Mouse (Mus musculus) ovary, postnatal 36 days (tissue): ENCODE data around the gene Olfm2.
A peak's percentile ranks its signal among the peaks of the same experiment; 100 is the strongest.
"Not testable (repeated sequence)": the region's sequence is repeated elsewhere in the genome, so short reads cannot be mapped to it uniquely, and the experiment has no call there.

ENCODE experiments used
- DNase-seq: peaks from one replicate; pipeline ENCODE4 v3.0.0; 2022; ENCODE audit warnings: low spot score, mixed read lengths

Gene Olfm2

DNA sequence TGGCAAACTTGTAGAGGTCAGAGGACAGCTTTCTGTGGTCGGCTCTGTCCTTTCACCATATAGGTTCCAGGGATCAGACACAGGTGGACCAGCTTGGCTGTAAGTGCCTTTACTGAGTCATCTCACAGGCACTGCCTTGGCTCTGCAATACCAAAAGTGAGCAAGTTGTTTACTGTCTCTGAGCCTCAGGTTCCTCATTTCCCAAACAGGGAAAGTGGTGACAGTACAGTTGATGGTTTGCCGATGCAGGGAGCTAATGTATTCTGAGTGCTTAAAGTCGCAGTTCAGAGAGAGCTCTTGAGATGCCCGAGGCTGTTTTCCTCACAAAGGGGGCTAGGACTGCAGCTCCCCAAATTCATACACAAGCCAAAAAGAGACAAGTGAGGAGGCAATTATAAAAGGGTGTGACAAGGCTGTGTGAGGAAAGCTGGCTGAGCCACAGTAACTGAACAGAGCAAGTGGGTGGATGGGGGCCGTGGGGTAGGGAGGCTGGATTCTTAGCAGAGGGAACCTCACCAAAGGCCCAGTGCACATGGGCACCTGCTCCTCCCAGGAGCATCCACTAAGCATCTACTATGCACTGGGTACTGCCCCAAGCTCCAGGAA lies 49.9 kb downstream of the Olfm2 start:
- no peak for DNase-seq

DNA sequence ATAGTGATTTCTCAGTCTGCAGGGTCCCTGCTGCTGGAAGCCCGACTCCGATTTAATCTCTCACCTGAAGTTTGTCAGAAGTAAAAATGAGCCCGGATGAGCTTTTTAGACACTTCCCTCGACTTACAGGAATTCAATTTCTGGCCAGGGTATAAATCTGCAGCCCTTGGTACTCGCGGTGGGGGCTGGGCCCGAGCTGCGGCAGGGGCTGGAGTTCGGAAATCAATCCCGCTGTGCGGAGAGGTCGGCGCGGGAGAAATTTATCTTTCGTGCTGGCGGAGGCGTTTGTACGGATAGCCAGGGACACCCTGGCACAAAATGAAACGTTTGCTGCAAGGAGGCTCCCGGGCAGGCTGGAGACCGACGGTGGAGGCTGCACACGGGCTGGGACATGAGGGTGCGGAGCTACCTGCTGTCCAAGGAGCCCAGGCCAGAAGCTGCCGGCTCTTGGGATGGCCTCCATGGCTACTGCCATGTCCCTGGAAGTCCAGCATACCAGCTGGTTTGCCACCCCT lies 51.4 kb downstream of the Olfm2 start:
- DNase-seq, result peak; percentile 20

DNA sequence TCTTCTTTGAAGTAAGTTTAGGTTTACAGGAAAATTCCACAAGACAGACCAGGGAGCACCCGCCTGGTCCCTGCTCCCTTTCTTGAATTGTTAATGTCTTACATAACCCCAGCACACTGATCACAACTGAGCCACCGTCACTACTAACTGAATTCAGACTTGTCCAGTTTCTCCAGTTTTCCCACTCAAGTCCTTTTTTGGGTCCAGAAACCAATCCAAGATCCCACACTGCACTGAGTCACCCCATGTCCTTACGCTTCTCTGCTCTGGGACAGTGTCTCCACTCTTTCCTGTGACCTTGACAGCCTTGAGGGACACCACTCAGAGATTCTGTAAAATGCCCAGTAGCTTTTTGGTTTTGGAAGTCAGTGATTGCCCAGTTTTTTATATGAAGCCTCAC lies 53.3 kb downstream of the Olfm2 start:
- no peak for DNase-seq

DNA sequence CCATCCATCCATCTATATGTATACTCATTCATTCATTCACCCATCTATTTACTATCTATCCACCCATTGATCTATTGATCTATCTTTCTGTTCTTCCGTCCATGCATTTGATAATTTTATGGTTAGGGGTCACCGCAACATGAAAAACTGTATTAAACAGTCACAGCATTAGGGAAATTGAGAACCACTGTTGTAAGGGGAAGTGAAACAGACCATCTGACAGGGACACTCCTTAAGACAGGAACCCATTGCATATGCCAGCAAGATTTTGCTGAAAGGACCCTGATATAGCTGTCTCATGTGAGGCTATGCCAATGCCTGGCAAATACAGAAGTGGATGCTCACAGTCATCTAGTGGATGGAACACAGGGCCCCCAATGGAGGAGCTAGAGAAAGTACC lies 55.7 kb downstream of the Olfm2 start:
- DNase-seq, result not testable (repeated sequence)

DNA sequence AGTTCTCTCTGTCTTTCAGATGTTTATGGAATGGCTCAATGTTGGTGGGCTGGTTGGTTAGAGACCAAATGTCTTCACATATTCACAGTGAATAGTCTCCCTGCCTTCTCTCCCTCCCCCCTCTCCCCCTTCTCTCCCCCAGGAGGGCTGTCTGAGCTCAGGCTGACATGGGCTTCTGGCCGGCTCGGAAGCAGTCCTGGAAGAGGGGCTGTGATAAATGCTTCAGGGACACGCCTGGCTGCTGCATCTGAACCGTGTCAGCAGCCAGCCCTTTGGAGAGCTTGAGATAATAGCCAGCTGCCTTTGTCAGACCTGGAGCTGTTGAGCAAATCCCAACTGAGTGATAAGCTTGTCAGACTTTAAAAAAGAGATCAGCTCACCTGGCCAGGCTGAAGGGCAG lies 56.2 kb downstream of the Olfm2 start:
- DNase-seq, result peak; percentile 20

- no peak for DNase-seq
These were observed 56.7 kb downstream of the Olfm2 start for GRCm38 (mm10) chr9:20689403-20689802.

DNA sequence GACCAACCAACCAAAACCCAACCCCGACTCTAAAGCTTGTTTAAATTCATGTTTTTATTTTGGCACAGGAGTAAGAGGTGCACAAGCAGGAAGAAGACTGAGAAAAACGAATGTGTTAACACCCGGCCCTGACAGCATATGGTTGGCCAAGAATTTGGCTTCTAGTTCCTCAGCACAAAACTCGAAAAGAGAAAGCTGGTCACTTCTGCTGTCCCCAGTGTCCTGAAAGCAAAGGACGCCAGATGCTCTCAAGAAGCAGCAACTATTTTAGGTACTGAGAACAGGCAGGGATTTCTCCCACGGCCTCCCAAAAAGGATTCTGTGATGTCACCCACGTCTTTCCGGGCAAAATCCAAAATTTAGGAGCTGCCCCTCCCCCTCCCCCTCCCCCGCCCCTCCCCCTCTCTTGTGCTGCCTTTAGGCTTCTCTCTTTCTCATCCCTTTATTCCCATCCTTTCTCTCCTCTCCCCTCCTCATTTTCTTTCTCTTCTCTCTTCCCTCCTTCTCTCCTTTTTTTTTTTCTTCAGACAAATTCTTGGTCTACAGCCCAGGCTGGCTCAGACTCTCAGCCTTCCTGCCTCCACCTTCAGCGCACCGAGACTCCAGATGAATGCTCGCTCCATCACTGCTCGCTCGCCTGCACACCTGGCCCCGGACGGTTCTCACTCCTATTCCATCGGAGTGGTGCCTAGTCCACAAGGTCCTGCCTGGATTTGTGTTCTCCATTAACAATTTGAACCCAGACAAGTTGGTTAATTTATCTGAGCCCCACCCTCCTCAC lies 60.9 kb downstream of the Olfm2 start:
- DNase-seq, result no peak

GRCm38 (mm10) chr9:20682389-20682722 lies 63.8 kb downstream of the Olfm2 start:
- no peak for DNase-seq

- no peak for DNase-seq
These were observed 64.4 kb downstream of the Olfm2 start for GRCm38 (mm10) chr9:20681546-20682388.

- no peak for DNase-seq
These were observed 65.7 kb downstream of the Olfm2 start for GRCm38 (mm10) chr9:20680378-20680958.

- no peak for DNase-seq
These were observed 68.3 kb downstream of the Olfm2 start for GRCm38 (mm10) chr9:20677892-20678291.

- DNase-seq, result peak; percentile 19
These were observed 74.1 kb downstream of the Olfm2 start for GRCm38 (mm10) chr9:20672047-20672446.

DNA sequence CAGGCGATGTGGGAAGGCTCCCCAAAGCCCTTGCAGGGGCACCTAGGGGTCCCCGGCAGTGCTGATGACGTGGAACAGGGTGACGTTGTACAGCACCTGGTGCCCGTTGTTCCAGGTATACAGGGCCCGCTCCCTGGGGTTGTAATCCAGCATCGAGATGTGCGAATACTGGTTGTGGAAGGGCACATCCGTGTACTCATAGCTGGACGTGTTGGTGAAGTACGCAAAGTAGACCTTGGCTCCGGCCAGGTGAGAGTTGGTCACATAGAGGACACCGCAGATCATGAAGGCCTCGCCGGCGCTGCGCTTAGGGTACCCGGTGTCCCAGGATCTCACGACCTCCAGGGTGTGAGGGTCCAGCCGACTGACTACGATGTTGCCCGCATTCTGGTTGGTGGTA lies 78.1 kb downstream of the Olfm2 start:
- no peak for DNase-seq

GRCm38 (mm10) chr9:20666510-20667034 lies 79.6 kb downstream of the Olfm2 start:
- DNase-seq, result no peak

GRCm38 (mm10) chr9:20665925-20666324 lies 80.2 kb downstream of the Olfm2 start:
- DNase-seq, result no peak

GRCm38 (mm10) chr9:20664982-20665637 lies 81.0 kb downstream of the Olfm2 start:
- DNase-seq, result no peak

GRCm38 (mm10) chr9:20664366-20664765 lies 81.8 kb downstream of the Olfm2 start:
- DNase-seq, result no peak

DNA sequence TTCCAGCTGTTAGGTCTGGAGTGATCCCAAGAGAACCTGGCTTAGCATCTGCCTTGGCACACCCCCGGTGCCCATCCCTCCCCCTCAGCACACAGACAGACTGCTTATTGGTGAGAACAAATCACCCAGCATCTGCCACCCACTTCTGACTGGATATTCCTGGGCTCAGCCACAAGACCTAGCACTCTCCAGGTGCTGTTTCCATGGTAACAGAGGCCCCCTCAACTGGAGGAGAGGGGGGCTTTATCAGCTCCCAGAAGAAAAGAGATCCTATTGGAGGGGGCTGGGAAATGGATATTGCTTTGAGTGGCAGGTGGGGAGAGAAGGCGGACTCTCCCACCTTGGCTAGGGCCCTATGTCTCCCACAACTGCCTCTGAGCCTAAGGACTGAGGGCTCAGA lies 82.2 kb downstream of the Olfm2 start:
- DNase-seq, result no peak

GRCm38 (mm10) chr9:20662874-20663273 lies 83.3 kb downstream of the Olfm2 start:
- DNase-seq, result no peak

GRCm38 (mm10) chr9:20662325-20662724 lies 83.8 kb downstream of the Olfm2 start:
- DNase-seq, result peak; percentile 59

DNA sequence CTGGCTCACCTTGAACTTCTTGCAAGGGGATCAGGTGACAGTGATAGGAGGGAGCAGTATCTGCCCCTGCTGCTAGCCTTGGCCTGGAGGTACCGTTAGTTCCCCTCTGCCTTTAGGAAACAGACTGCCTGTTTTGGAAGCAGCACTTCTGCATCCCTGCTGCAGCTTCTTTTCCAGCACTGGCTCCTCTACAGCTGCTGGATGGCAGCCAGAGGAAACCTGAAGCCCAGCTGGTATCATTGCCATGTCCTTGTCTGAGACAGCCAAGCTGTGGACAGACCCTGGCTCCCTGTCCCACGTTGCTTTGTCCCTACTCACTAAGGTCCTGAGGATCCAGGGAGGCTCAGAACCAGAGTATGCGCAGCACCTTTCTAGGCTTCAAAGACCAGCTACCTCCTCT lies 88.6 kb downstream of the Olfm2 start:
- DNase-seq, result peak; percentile 25

DNA sequence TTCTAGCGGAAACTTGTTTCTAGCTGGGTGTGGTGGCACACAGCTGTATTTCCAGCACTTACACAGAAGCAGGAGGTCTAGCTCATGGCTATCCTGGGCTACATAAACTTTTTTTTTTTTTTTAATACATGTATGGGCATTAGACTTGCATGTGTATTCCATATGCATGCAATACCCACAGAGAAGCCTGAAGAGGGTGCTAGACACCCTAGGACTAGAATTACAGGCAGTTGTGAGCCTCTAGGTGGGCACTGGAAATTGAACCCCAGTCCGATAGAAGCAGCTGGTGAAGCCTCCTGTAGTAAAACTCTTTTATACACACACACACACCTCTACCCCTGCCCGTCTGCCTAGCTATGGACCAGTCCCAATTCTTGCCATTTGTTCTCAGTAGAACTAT lies 92.3 kb downstream of the Olfm2 start:
- DNase-seq, result no peak
